Mouse (Mus musculus) forebrain, embryonic 11.5 days (tissue): ENCODE measurements around the gene Usp5. TPM values are rescaled to one million over a fixed set of nuclear protein-coding genes. Genes with fewer than 3 reads are reported as not detected.

Source experiments
- polyA plus RNA-seq: library from polyadenylated mRNA; unstranded; fragments of >200 nt; fragmentation: Nextera tagmentation; extraction: Ambion mirVana; gene quantifications from 2 replicates; pipeline ENCODE4 v1.2.1, GENCODE M21; 2014

The Usp5 gene
- polyA plus RNA-seq, 1 experiment from 2014 or later, result 182 TPM

Other genes with a start within 250 kb of the Usp5 start
- gene C1s2, start 193.4 kb downstream of the Usp5 start, polyA plus RNA-seq, result not detected in 2 replicates
- 34.3 and 35.5 TPM in 2 replicates for gene Lpcat3, start 166.5 kb downstream of the Usp5 start, polyA plus RNA-seq
- gene Emg1, start 117.3 kb downstream of the Usp5 start, polyA plus RNA-seq, result 227 and 228 TPM in 2 replicates
- 376 and 404 TPM in 2 replicates for gene Phb2, start 117.1 kb downstream of the Usp5 start, polyA plus RNA-seq
- gene Ptpn6, start 90.8 kb downstream of the Usp5 start, polyA plus RNA-seq, result 4.8 and 4.9 TPM in 2 replicates
- gene Grcc10, start 88.1 kb downstream of the Usp5 start, polyA plus RNA-seq, result 509 and 514 TPM in 2 replicates
- not detected in 2 replicates for gene Gm45234, start 73.5 kb downstream of the Usp5 start, polyA plus RNA-seq
- 13.9 and 14.4 TPM in 2 replicates for gene Atn1, start 73.0 kb downstream of the Usp5 start, polyA plus RNA-seq
- 5.8 and 6.0 TPM in 2 replicates for gene Eno2, start 59.8 kb downstream of the Usp5 start, polyA plus RNA-seq
- 4.5 and 6.8 TPM in 2 replicates for gene Lrrc23, start 49.8 kb downstream of the Usp5 start, polyA plus RNA-seq
- gene Spsb2, start 20.8 kb downstream of the Usp5 start, polyA plus RNA-seq, result 7.5 and 8.4 TPM in 2 replicates
- gene Tpi1, start 15.2 kb downstream of the Usp5 start, polyA plus RNA-seq, result 875 and 885 TPM in 2 replicates
- gene Cdca3, start 63 bp upstream of the Usp5 start, polyA plus RNA-seq, result 276 and 307 TPM in 2 replicates
- gene Gnb3, start 10.8 kb upstream of the Usp5 start, polyA plus RNA-seq, result 0.71 and 1.1 TPM in 2 replicates
- 17.3 and 17.8 TPM in 2 replicates for gene P3h3, start 28.3 kb upstream of the Usp5 start, polyA plus RNA-seq
- gene Gpr162, start 34.5 kb upstream of the Usp5 start, polyA plus RNA-seq, result 2.7 and 2.8 TPM in 2 replicates
- gene Cd4, start 58.7 kb upstream of the Usp5 start, polyA plus RNA-seq, result not detected in 2 replicates
- 2.3 and 2.5 TPM in 2 replicates for gene Lag3, start 82.2 kb upstream of the Usp5 start, polyA plus RNA-seq
- 369 and 455 TPM in 2 replicates for gene Ptms, start 90.6 kb upstream of the Usp5 start, polyA plus RNA-seq
- 450 and 480 TPM in 2 replicates for gene Mlf2, start 101.9 kb upstream of the Usp5 start, polyA plus RNA-seq
- 111 and 122 TPM in 2 replicates for gene Cops7a, start 136.1 kb upstream of the Usp5 start, polyA plus RNA-seq
- gene Pianp, start 167.2 kb upstream of the Usp5 start, polyA plus RNA-seq, result 2.5 TPM in 2 replicates
- 9.0 and 10.2 TPM in 2 replicates for gene Zfp384, start 179.7 kb upstream of the Usp5 start, polyA plus RNA-seq
- gene Ing4, start 210.3 kb upstream of the Usp5 start, polyA plus RNA-seq, result 126 and 135 TPM in 2 replicates
- gene Acrbp, start 220.2 kb upstream of the Usp5 start, polyA plus RNA-seq, result 14.6 and 15.8 TPM in 2 replicates
- gene Lpar5, start 238.4 kb upstream of the Usp5 start, polyA plus RNA-seq, result 0.21 and 0.36 TPM in 2 replicates